Mouse (Mus musculus) liver, embryonic 14.5 days (tissue): Measurements from ENCODE around the gene Cfdp1.

ENCODE experiments used
- CTCF ChIP-seq: IDR thresholded peaks from 2 replicates; pipeline ENCODE4 v1.5.1; 2016; ENCODE audit warnings: antibody characterized with exemption, low read depth, control low read depth
- EP300 ChIP-seq: IDR thresholded peaks from 2 replicates; pipeline ENCODE4 v1.6.1; 2016; ENCODE audit warnings: antibody characterized with exemption, low read depth

GRCm38 (mm10) chr8:111769296-111769695 lies 84.8 kb downstream of the Cfdp1 start:
- TF ChIP-seq EP300, result no peak
- TF ChIP-seq CTCF, result no peak
